Mouse (Mus musculus): ENCODE measurements around the gene Glt6d1. TPM values are rescaled to one million over a fixed set of nuclear protein-coding genes. Genes with fewer than 3 reads are reported as not detected.

Gene Glt6d1
- polyA plus RNA-seq, 1 experiment from 2014 or later = not detected

GRCm38 (mm10) chr2:25847226-25847625 lies 31.6 kb upstream of the Glt6d1 start, which contains the start of gene Sohlh1:
Sohlh1 (minus strand) TSS chr2:25847248.
- Histone ChIP-seq H3K27me3 (ENCODE audit: insufficient read depth, low read length) (no peaks in the 10 kb centered on the region), H3K4me2 (replicated peaks; ENCODE audit: low read depth, low read length) (no peak within 1 kb of the TSS), H3K4me1 (ENCODE audit: insufficient read depth, low read length) (no peaks in the 10 kb centered on the region), H3K27ac (ENCODE audit: low read length) (no peak within 1 kb of the TSS), H3K36me3 (ENCODE audit: insufficient read depth, low read length) (no peaks in the 10 kb centered on the region), H3K4me3 (ENCODE audit: low read length) (no peak within 1 kb of the TSS), H3K9ac (replicated peaks; ENCODE audit: low read length) (no peak within 1 kb of the TSS), H3K9me3 (ENCODE audit: low read length) (peaks cover 5% of the 10 kb centered on the region; the same call in 1 of the 2 replicates)
- ATAC-seq (ENCODE audit: low FRiP score, low TSS enrichment) = no peak
- 86% methylated on average over 14 of the region's 16 CpGs for WGBS

- no peak for ATAC-seq (ENCODE audit: low FRiP score, low TSS enrichment)
- Histone ChIP-seq H3K9me3 (ENCODE audit: low read length) (peaks cover 5% of the 10 kb centered on the region; the same call in 1 of the 2 replicates), H3K36me3 (ENCODE audit: insufficient read depth, low read length) (no peaks in the 10 kb centered on the region), H3K27me3 (ENCODE audit: insufficient read depth, low read length) (no peaks in the 10 kb centered on the region), H3K4me3 (ENCODE audit: low read length) (no peak overlapping the region), H3K4me1 (ENCODE audit: insufficient read depth, low read length) (no peaks in the 10 kb centered on the region), H3K27ac (ENCODE audit: low read length) (no peak overlapping the region), H3K9ac (replicated peaks; ENCODE audit: low read length) (no peak overlapping the region), H3K4me2 (replicated peaks; ENCODE audit: low read depth, low read length) (no peak overlapping the region)
- 77% methylated on average over 8 of the region's 8 CpGs for WGBS
Observed at GRCm38 (mm10) chr2:25846516-25846915, 30.9 kb upstream of the Glt6d1 start.

GRCm38 (mm10) chr2:25844097-25844496 lies 28.4 kb upstream of the Glt6d1 start:
- Histone ChIP-seq H3K4me1 (ENCODE audit: insufficient read depth, low read length) (no peaks in the 10 kb centered on the region), H3K9ac (replicated peaks; ENCODE audit: low read length) (no peak overlapping the region), H3K9me3 (ENCODE audit: low read length) (no peaks in the 10 kb centered on the region), H3K27ac (ENCODE audit: low read length) (no peak overlapping the region), H3K27me3 (ENCODE audit: insufficient read depth, low read length) (no peaks in the 10 kb centered on the region), H3K4me2 (replicated peaks; ENCODE audit: low read depth, low read length) (no peak overlapping the region), H3K36me3 (ENCODE audit: insufficient read depth, low read length) (no peaks in the 10 kb centered on the region), H3K4me3 (ENCODE audit: low read length) (no peak overlapping the region)
- WGBS = 86% methylated on average over 3 of the region's 3 CpGs
- no peak for ATAC-seq (ENCODE audit: low FRiP score, low TSS enrichment)

GRCm38 (mm10) chr2:25842758-25843157 lies 27.1 kb upstream of the Glt6d1 start:
- Histone ChIP-seq H3K4me3 (ENCODE audit: low read length) (no peak overlapping the region), H3K36me3 (ENCODE audit: insufficient read depth, low read length) (no peaks in the 10 kb centered on the region), H3K9me3 (ENCODE audit: low read length) (no peaks in the 10 kb centered on the region), H3K4me1 (ENCODE audit: insufficient read depth, low read length) (no peaks in the 10 kb centered on the region), H3K27ac (ENCODE audit: low read length) (no peak overlapping the region), H3K9ac (replicated peaks; ENCODE audit: low read length) (no peak overlapping the region), H3K27me3 (ENCODE audit: insufficient read depth, low read length) (no peaks in the 10 kb centered on the region), H3K4me2 (replicated peaks; ENCODE audit: low read depth, low read length) (no peak overlapping the region)
- 88% methylated on average over 1 of the region's 1 CpGs for WGBS
- no peak for ATAC-seq (ENCODE audit: low FRiP score, low TSS enrichment)

- H3K9me3 ChIP-seq (ENCODE audit: low read length) = no peaks in the 10 kb centered on the region
- ATAC-seq (ENCODE audit: low FRiP score, low TSS enrichment) = no peak
- no peaks in the 10 kb centered on the region for H3K4me1 ChIP-seq (ENCODE audit: insufficient read depth, low read length)
- H3K27me3 ChIP-seq (ENCODE audit: insufficient read depth, low read length) = no peaks in the 10 kb centered on the region
- H3K4me2 ChIP-seq (replicated peaks; ENCODE audit: low read depth, low read length) = no peak overlapping the region
- H3K4me3 ChIP-seq (ENCODE audit: low read length) = no peak overlapping the region
- 73% methylated on average over 4 of the region's 4 CpGs for WGBS
- no peak overlapping the region for H3K27ac ChIP-seq (ENCODE audit: low read length)
- no peak overlapping the region for H3K9ac ChIP-seq (replicated peaks; ENCODE audit: low read length)
- H3K36me3 ChIP-seq (ENCODE audit: insufficient read depth, low read length) = no peaks in the 10 kb centered on the region
Observed at GRCm38 (mm10) chr2:25842161-25842560, 26.5 kb upstream of the Glt6d1 start.

GRCm38 (mm10) chr2:25836291-25836690 lies 20.6 kb upstream of the Glt6d1 start:
- 49% methylated on average over 5 of the region's 5 CpGs for WGBS
- no peaks in the 10 kb centered on the region for H3K4me1 ChIP-seq (ENCODE audit: insufficient read depth, low read length)
- no peak overlapping the region for H3K4me3 ChIP-seq (ENCODE audit: low read length)
- H3K27me3 ChIP-seq (ENCODE audit: insufficient read depth, low read length) = no peaks in the 10 kb centered on the region
- ATAC-seq (ENCODE audit: low FRiP score, low TSS enrichment) = peak; percentile 84
- H3K9me3 ChIP-seq (ENCODE audit: low read length) = no peaks in the 10 kb centered on the region
- no peak overlapping the region for H3K9ac ChIP-seq (replicated peaks; ENCODE audit: low read length)
- H3K4me2 ChIP-seq (replicated peaks; ENCODE audit: low read depth, low read length) = no peak overlapping the region
- no peaks in the 10 kb centered on the region for H3K36me3 ChIP-seq (ENCODE audit: insufficient read depth, low read length)
- H3K27ac ChIP-seq (ENCODE audit: low read length) = no peak overlapping the region

GRCm38 (mm10) chr2:25830786-25831185 lies 15.1 kb upstream of the Glt6d1 start:
- Histone ChIP-seq H3K4me1 (ENCODE audit: insufficient read depth, low read length) (no peaks in the 10 kb centered on the region), H3K4me3 (ENCODE audit: low read length) (no peak overlapping the region), H3K9me3 (ENCODE audit: low read length) (no peaks in the 10 kb centered on the region), H3K36me3 (ENCODE audit: insufficient read depth, low read length) (no peaks in the 10 kb centered on the region), H3K27me3 (ENCODE audit: insufficient read depth, low read length) (no peaks in the 10 kb centered on the region), H3K9ac (replicated peaks; ENCODE audit: low read length) (no peak overlapping the region), H3K27ac (ENCODE audit: low read length) (no peak overlapping the region), H3K4me2 (replicated peaks; ENCODE audit: low read depth, low read length) (no peak overlapping the region)
- WGBS = 84% methylated on average over 3 of the region's 3 CpGs
- no peak for ATAC-seq (ENCODE audit: low FRiP score, low TSS enrichment)

- Histone ChIP-seq H3K27ac (ENCODE audit: low read length) (no peak overlapping the region), H3K4me1 (ENCODE audit: insufficient read depth, low read length) (no peaks in the 10 kb centered on the region), H3K4me3 (ENCODE audit: low read length) (no peak overlapping the region), H3K9ac (replicated peaks; ENCODE audit: low read length) (no peak overlapping the region), H3K27me3 (ENCODE audit: insufficient read depth, low read length) (no peaks in the 10 kb centered on the region), H3K4me2 (replicated peaks; ENCODE audit: low read depth, low read length) (no peak overlapping the region), H3K9me3 (ENCODE audit: low read length) (no peaks in the 10 kb centered on the region), H3K36me3 (ENCODE audit: insufficient read depth, low read length) (no peaks in the 10 kb centered on the region)
- ATAC-seq (ENCODE audit: low FRiP score, low TSS enrichment) = no peak
- WGBS = 82% methylated on average over 8 of the region's 8 CpGs
Observed at GRCm38 (mm10) chr2:25828344-25828947, 12.8 kb upstream of the Glt6d1 start.

GRCm38 (mm10) chr2:25824751-25825150 lies 9.1 kb upstream of the Glt6d1 start:
- Histone ChIP-seq H3K4me1 (ENCODE audit: insufficient read depth, low read length) (no peaks in the 10 kb centered on the region), H3K27me3 (ENCODE audit: insufficient read depth, low read length) (no peaks in the 10 kb centered on the region), H3K4me2 (replicated peaks; ENCODE audit: low read depth, low read length) (no peak overlapping the region), H3K36me3 (ENCODE audit: insufficient read depth, low read length) (no peaks in the 10 kb centered on the region), H3K9me3 (ENCODE audit: low read length) (no peaks in the 10 kb centered on the region), H3K4me3 (ENCODE audit: low read length) (no peak overlapping the region), H3K9ac (replicated peaks; ENCODE audit: low read length) (no peak overlapping the region), H3K27ac (ENCODE audit: low read length) (no peak overlapping the region)
- ATAC-seq (ENCODE audit: low FRiP score, low TSS enrichment) = no peak
- 88% methylated on average over 3 of the region's 3 CpGs for WGBS

- Histone ChIP-seq H3K9me3 (ENCODE audit: low read length) (no peaks in the 10 kb centered on the region), H3K36me3 (ENCODE audit: insufficient read depth, low read length) (no peaks in the 10 kb centered on the region), H3K9ac (replicated peaks; ENCODE audit: low read length) (no peak within 1 kb of the TSS), H3K4me2 (replicated peaks; ENCODE audit: low read depth, low read length) (no peak within 1 kb of the TSS), H3K27me3 (ENCODE audit: insufficient read depth, low read length) (no peaks in the 10 kb centered on the region), H3K27ac (ENCODE audit: low read length) (no peak within 1 kb of the TSS), H3K4me3 (ENCODE audit: low read length) (no peak within 1 kb of the TSS), H3K4me1 (ENCODE audit: insufficient read depth, low read length) (no peaks in the 10 kb centered on the region)
- no peak for ATAC-seq (ENCODE audit: low FRiP score, low TSS enrichment)
- WGBS = 90% methylated on average over 1 of the region's 1 CpGs
Observed at GRCm38 (mm10) chr2:25822806-25823205, 7.2 kb upstream of the Glt6d1 start, which contains the start of gene Lcn9. Lcn9 (plus strand) TSS chr2:25823153.

All from kidney, embryonic 16.5 days (tissue).